Mouse (Mus musculus): ENCODE results near the gene Rassf5. TPM values are rescaled to one million over a fixed set of nuclear protein-coding genes. Genes with fewer than 3 reads are reported as not detected.

The Rassf5 gene
- 3.7 TPM in 2 replicates for polyA plus RNA-seq (2012; rRNA removed)

GRCm38 (mm10) chr1:131245089-131245856, at the start of gene Rassf5:
Gene Rassf5, minus strand, starts transcription at chr1:131245258.

GRCm38 (mm10) chr1:131279456-131279776, 34.4 kb upstream of the Rassf5 start, which contains the start of gene Ikbke:
Gene Ikbke, minus strand, starts transcription at chr1:131279606.

GRCm38 (mm10) chr1:131153018-131153629, 91.9 kb downstream of the Rassf5 start, which contains the start of gene Eif2d:
Gene Eif2d, plus strand, starts transcription at chr1:131153181.

GRCm38 (mm10) chr1:131138191-131139016, 106.7 kb downstream of the Rassf5 start, which contains the start of gene Dyrk3:
Gene Dyrk3, minus strand, starts transcription at chr1:131138340.

Other genes with a start within 250 kb of the Rassf5 start
- gene Il10, start 225.4 kb downstream of the Rassf5 start, polyA plus RNA-seq (2012; rRNA removed), result 0.20 TPM in 1 of 2 replicates, not detected in the other
- 67.5 and 75.8 TPM in 2 replicates for gene Mapkapk2, start 147.4 kb downstream of the Rassf5 start, polyA plus RNA-seq (2012; rRNA removed)
- 0.63 and 0.71 TPM in 2 replicates for gene Dyrk3, start 106.9 kb downstream of the Rassf5 start, polyA plus RNA-seq (2012; rRNA removed)
- 24.5 and 27.2 TPM in 2 replicates for gene Eif2d, start 92.1 kb downstream of the Rassf5 start, polyA plus RNA-seq (2012; rRNA removed)
- 28.0 and 34.3 TPM in 2 replicates for gene Ikbke, start 34.3 kb upstream of the Rassf5 start, polyA plus RNA-seq (2012; rRNA removed)